ENCODE assay signal across 13 mouse cellular contexts in the genomic region with DNA sequence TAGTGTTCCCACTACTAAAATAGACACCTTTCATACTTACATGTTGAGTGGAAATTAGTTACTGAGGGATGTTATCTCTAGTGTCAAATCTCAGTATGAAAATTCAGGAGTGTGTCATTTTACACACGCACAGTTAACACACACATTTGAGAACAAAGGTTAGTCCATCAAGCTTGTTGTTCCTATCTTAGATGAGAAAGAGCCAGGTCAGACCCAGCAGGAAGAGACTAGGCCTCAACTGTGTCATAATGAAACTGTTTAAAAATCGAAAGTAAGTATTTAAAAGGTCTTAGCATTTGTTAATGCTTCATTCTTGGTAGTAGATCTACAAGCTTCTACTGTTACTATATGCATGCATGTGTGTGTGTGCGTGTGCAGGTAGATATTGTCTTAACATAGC.
"Had no signal": no experiment of that assay in that cellular context is flagged by ENCODE, and none has a peak within 500 bp of the region (broad histone marks: within the 10 kb centered on the region; RNA-seq: fewer than 3 reads in every experiment).

No protein-coding gene starts in this region.

- H3K36me3 ChIP-seq: liver, embryonic 13.5 days had no signal

- H3K9ac ChIP-seq: liver, embryonic 13.5 days had no signal

- H3K27ac ChIP-seq: kidney, postnatal 0 days; layer of hippocampus, adult 2 months; liver, embryonic 13.5 days had no signal

- H3K4me3 ChIP-seq: layer of hippocampus, adult 2 months; liver, embryonic 13.5 days had no signal

- DNase-seq: kidney, postnatal 25 days; layer of hippocampus, adult 9-11 months; liver, embryonic 13.5 days; lung, adult 2 months; lung, postnatal 14 days; lung, postnatal 4 days; midbrain, embryonic 14.5 days; thymus, adult 18-20 months; thymus, postnatal 14 days; thymus, postnatal 4 days had no signal

- H3K4me1 ChIP-seq: liver, embryonic 13.5 days had no signal

- H3K9me3 ChIP-seq: liver, embryonic 13.5 days had no signal

- H3K4me2 ChIP-seq: liver, embryonic 13.5 days; midbrain, embryonic 11.5 days had no signal

- H3K27me3 ChIP-seq: liver, embryonic 13.5 days had no signal
